Mouse (Mus musculus): ENCODE measurements around the gene Mphosph6.

Gene Mphosph6

DNA sequence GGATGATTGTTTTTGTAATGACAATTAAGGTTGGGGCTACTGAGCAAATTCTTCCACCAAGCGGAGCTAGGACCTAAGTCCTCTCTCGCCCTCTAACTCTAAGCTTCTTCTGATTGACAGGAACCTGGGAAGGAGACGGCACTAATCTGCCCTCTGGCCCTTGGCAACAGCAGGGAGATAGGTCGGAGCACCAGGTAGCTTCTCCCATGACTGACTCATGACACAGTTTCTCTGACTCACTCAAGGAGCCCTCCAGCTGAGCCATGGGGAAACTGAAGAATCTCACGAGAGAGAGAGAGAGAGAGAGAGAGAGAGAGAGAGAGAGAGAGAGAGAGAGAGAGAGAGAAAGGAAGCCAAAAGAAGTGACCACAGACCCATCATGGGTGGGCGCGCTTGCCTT lies 32.8 kb downstream of the Mphosph6 start:
- DNase-seq (ENCODE audit: extremely low spot score): no peak

DNA sequence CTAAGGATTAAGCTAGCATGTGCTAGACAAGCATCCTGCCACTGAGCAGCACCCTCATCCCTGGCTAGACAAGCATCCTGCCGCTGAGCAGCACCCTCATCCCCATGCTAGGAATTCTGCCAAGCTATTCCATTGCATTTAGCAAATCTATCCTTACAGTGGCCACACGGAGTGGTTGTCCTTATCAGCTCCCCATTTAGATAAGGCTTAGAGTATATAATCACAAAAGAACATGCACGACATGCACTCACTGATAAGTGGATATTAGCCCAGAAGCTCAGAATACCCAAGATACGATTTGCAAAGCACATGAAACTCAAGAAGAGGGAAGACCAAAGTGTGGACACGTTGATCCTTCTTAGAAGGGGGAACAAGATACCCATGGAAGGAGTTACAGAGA lies 35.8 kb downstream of the Mphosph6 start:
- DNase-seq (ENCODE audit: extremely low spot score): no peak

DNA sequence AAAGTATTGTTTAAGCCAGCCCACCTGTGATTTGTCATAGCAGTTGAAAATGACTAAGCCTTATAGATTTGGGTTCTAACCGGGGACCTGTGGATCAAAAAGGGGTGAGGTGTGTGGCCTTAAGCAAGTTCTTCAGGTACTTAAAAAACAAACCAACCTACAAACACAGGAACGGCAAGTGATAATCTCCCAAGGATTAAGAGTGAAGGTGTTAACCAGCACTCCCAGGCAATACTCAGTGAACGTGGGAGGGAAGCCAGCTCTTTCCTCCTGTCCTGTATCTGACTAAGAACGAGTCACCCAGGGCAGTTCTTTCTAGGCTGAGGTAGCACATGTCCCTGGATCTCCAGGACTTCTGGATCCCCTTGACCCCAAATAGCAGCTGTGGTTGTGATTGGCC lies 37.1 kb downstream of the Mphosph6 start:
- no peak for DNase-seq (ENCODE audit: extremely low spot score)

DNA sequence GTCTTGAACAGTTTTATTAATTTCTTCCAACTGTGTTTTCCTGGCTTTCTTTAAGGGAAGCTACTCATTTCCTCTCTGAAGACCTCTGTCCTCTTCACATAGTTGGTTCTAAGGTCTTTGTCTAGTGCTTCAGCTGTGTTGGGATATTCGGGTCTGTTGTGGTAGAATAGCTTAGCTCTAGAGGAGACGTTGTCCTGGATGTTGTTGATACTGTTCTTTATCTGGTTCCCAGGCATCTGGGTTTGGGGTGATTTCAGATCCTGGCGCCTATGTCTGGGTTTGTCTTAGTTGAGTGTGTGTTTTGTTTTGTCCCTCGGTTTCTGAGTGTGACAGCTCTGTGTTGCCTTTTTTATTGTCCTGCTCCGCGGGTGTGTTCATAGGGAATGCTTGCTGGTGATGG lies 39.0 kb downstream of the Mphosph6 start:
- DNase-seq (ENCODE audit: extremely low spot score): no peak

DNA sequence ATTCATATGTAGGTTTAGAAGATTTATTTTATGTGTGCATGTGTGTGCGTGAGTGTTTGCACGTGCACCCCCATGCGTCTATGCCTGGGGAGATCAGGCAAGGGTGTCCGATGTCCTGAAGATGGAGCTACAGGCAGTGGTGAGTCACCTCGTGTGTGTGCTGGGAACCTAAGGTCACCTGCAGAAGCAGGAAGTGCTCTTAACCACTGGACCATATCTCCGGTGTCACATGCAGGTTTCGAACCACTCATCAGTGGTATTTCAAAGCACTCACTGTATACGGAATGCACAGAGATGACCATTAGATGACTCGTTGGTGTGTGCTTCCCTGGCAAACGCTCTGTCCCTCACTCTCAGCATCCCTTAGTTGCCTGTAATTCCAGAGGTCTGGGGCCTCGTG lies 43.8 kb downstream of the Mphosph6 start:
- DNase-seq (ENCODE audit: extremely low spot score): no peak

DNA sequence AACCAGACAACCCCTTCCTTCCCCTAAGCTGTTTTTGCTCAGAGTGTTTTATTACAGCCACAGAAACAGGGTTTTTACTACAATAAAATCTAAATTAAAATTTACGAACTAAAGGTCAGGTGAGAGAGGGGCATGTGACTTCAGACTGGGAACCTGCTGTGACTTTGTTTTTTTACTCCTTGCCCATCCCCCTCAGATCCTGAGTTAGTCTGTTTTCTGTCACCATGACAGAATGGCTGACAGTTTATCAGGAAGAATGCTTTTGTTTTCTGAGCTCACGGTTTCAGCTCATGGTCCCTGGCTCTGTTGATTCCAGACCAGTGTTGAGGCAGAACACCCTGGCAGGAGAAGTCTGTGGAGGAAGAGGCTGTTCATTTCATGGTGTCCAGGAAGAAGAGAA lies 52.3 kb downstream of the Mphosph6 start:
- no peak for DNase-seq (ENCODE audit: extremely low spot score)

DNA sequence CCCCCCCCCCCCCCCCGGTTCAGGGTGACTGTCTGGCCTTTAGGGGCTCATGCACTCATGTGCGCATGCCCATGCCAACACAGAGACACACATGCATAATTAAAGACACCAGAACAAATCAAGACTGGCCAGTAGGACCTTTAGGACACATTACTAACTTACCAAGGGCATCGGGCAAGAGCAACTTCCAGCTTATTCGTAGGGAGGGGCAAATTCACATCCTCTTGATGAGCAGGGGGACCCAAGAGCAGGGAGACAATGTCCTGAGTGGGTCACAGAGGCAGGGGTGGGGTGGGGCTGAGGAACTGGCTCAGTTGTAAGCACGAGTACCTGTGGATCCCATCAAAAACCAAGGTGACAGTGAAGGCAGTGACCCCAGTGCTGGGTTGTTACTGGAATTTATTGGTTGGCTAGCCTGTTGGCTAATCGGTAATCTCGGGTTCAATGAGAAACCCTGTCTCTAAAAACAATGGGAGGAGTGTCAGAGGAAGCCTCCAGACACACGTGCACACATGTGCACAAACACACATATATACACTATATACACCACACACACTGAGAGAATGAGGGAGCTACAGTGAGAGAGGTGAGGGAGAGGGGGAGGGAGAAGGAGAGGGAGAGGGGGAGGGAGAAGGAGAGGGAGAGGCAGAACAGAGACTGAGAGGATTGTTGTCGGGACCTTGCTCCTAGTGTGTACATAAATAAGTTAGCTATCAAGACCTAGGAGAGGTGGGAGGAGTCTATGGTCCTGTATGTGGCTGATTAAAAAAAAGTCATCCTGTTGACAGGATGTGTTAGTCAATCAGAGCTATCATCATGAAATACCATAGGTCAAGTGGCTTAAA lies 53.6 kb downstream of the Mphosph6 start:
- no peak for DNase-seq (ENCODE audit: extremely low spot score)

DNA sequence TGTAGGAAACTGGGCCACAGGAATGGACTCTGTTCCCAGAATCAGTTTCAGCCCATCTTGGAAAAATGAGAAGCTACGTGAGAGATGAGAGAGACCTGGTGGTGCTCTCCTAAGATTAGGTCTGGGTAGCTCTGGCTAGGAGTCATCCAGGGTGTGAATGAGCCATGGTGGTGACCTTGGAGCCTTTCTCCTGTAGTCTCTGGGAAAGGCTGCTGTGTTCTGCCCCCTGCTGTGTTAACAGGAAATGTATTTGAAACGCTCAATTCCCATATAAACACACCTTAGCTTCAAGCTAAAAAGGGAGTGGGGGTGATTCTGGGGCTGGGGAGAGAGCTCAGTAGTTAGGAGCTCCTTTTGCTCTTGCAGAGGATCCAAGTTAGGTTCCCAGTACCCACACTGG lies 54.3 kb downstream of the Mphosph6 start:
- DNase-seq (ENCODE audit: extremely low spot score): no peak

DNA sequence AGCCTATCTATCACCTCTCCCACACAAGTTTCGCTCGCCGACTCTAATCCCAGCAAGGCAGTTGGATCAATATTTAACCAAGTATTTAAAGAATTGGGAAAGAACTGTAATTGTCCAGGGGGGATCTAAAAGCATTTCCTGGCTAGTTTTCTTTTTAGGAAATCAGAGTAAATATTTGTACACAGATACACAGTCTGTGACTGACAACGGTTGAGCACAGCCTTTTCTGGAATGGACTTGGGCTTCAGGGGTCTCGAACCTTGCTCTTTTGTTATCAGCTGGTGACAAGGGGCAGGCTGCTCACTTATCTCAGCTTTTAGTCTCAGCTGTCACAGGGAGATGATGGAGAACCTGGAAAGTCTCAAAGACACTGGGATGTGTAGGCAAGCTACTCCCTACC lies 55.1 kb downstream of the Mphosph6 start:
- DNase-seq (ENCODE audit: extremely low spot score): no peak

DNA sequence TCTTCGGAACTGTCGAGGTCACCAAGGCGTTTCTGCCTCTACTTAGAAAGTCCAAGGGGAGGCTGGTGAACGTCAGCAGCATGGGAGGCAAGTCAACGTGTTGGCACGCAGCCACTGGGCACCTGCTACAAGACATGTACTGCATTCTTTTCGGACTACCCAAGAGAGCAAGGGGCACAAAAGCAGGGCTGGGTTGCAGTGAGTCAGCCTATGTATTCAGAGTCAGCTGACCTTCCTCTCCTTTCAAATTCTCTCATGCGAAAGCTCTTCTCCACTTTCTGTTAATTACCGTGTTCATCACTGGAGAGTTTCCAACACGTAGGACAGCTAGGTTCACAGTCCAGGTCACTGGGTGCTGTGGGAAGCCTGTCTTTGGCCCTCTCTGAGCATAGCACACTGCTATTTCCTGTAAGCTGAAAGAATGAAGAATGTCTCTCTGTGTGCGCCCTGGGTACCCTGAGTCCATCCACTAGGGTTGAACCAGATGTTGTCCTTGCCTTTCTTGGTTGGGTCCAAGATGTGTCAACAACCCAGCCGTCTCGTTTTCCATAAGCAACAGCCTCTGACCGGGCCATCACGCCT lies 59.2 kb downstream of the Mphosph6 start:
- no peak for DNase-seq (ENCODE audit: extremely low spot score)

Measured in embryo, embryonic 9.5 days (tissue).